Mouse (Mus musculus) bone marrow macrophage, adult 2 months (primary cell): ENCODE results near the gene Eml3.

Experiments used
- CTCF ChIP-seq: IDR thresholded peaks from 2 replicates; pipeline ENCODE4 v1.5.1; 2012; ENCODE audit warnings: low read depth, mild to moderate bottlenecking, low read length, moderate library complexity
- POLR2A ChIP-seq: IDR thresholded peaks from 2 replicates; pipeline ENCODE4 v1.6.1; 2012; ENCODE audit warnings: mild to moderate bottlenecking, low read depth, low read length, borderline replicate concordance

- no peak for TF ChIP-seq CTCF
- no peak for TF ChIP-seq POLR2A
Measured at GRCm38 (mm10) chr19:8940526-8941133, 11.3 kb downstream of the Eml3 start.
